ENCODE assay signal across 23 mouse cellular contexts in genomic region chr10:8531651-8532050, GRCm38 (mm10).
"Had no signal": no experiment of that assay in that cellular context is flagged by ENCODE, and none has a peak within 500 bp of the region (broad histone marks: within the 10 kb centered on the region; RNA-seq: fewer than 3 reads in every experiment).

No protein-coding gene starts in this region.

- H3K27me3 ChIP-seq: heart, embryonic 12.5 days; hindbrain, embryonic 13.5 days; hindbrain, embryonic 15.5 days; kidney, embryonic 15.5 days; limb, embryonic 13.5 days; limb, embryonic 15.5 days; liver, embryonic 12.5 days had no signal

- H3K9ac ChIP-seq: forebrain, postnatal 0 days; heart, embryonic 12.5 days; hindbrain, embryonic 13.5 days; hindbrain, embryonic 15.5 days; kidney, embryonic 15.5 days; limb, embryonic 13.5 days; limb, embryonic 15.5 days; liver, embryonic 12.5 days had no signal

- H3K4me1 ChIP-seq: hindbrain, embryonic 13.5 days; hindbrain, embryonic 15.5 days; kidney, embryonic 15.5 days; limb, embryonic 13.5 days; limb, embryonic 15.5 days; liver, embryonic 12.5 days had no signal

- H3K27ac ChIP-seq: hindbrain, embryonic 13.5 days; hindbrain, embryonic 15.5 days; hindbrain, postnatal 0 days; kidney, embryonic 15.5 days; kidney, postnatal 0 days; layer of hippocampus, adult 2 months; limb, embryonic 13.5 days; limb, embryonic 15.5 days; liver, embryonic 12.5 days had no signal

- ATAC-seq: forebrain, postnatal 0 days; hindbrain, postnatal 0 days; intestine, embryonic 16.5 days; liver, embryonic 12.5 days had no signal

- H3K4me2 ChIP-seq: heart, embryonic 12.5 days; hindbrain, embryonic 13.5 days; hindbrain, embryonic 15.5 days; kidney, embryonic 15.5 days; limb, embryonic 13.5 days; limb, embryonic 15.5 days; liver, embryonic 12.5 days had no signal

- H3K4me3 ChIP-seq: heart, embryonic 12.5 days; hindbrain, embryonic 13.5 days; hindbrain, embryonic 15.5 days; kidney, embryonic 15.5 days; layer of hippocampus, adult 2 months; limb, embryonic 13.5 days; limb, embryonic 15.5 days; liver, embryonic 12.5 days had no signal

- H3K36me3 ChIP-seq: heart, embryonic 12.5 days; hindbrain, embryonic 13.5 days; hindbrain, embryonic 15.5 days; kidney, embryonic 15.5 days; limb, embryonic 13.5 days; limb, embryonic 15.5 days; liver, embryonic 12.5 days had no signal

- DNase-seq: forebrain, postnatal 0 days; gastrocnemius, postnatal 14 days; gastrocnemius, postnatal 36 days; heart, adult 18-20 months; heart, postnatal 14 days; heart, postnatal 36 days; kidney, adult 11 months; kidney, adult 2 months; kidney, adult 9 months; kidney, postnatal 14 days; kidney, postnatal 36 days; left cerebral cortex, postnatal 4 days had no signal

- H3K9me3 ChIP-seq: heart, embryonic 12.5 days; hindbrain, embryonic 13.5 days; hindbrain, embryonic 15.5 days; kidney, embryonic 15.5 days; limb, embryonic 13.5 days; limb, embryonic 15.5 days; liver, embryonic 12.5 days had no signal
